Mouse (Mus musculus) cerebellum, adult 9-11 months (tissue): ENCODE measurements at regions not wholly inside any gene's neighbourhood (a gene's known extent, or its start where the extent isn't known, plus 50 kb on each side); places are given as distances from the start of the nearest gene placed in this dataset.

Experiments used
- DNase-seq: peaks from one replicate; pipeline ENCODE4 v3.0.0; 2022

- no peak for DNase-seq
These were observed 1068.5 kb upstream of the Klhl29 start for GRCm38 (mm10) chr12:6444026-6444425.

- peak; percentile 1 for DNase-seq
These were observed 1042.3 kb upstream of the Klhl29 start for GRCm38 (mm10) chr12:6417804-6418203.

GRCm38 (mm10) chr12:6400591-6400990, 1025.1 kb upstream of the Klhl29 start:
- DNase-seq = no peak

GRCm38 (mm10) chr12:6381833-6382232, 1006.4 kb upstream of the Klhl29 start:
- no peak for DNase-seq

GRCm38 (mm10) chr12:6367611-6368010, 992.1 kb upstream of the Klhl29 start:
- no peak for DNase-seq
